Mouse (Mus musculus) liver, embryonic 16.5 days (tissue): Measurements from ENCODE around the gene Napsa. TPM values are rescaled to one million over a fixed set of nuclear protein-coding genes. Genes with fewer than 3 reads are reported as not detected.

Source experiments
- ATAC-seq: fragments of 200-750 bp; cut with Nextera tagmentation; 2 replicates; pipeline ENCODE4 v1.8.0; 2017; ENCODE audit warnings: low read depth, mild to moderate bottlenecking, moderate number of reproducible peaks, moderate library complexity
- H3K27ac ChIP-seq: fragments of 300-500 bp; sonication (generic); 2 replicates; pipeline ENCODE4 v1.5.1; 2014; ENCODE audit warnings: mild to moderate bottlenecking, low read length
- H3K27me3 ChIP-seq: fragments of 300-500 bp; sonication (generic); 2 replicates; pipeline ENCODE4 v1.6.1; 2014; ENCODE audit warnings: low read depth, low read length, mixed read lengths; ENCODE audit not compliant: control insufficient read depth, insufficient read depth
- H3K36me3 ChIP-seq: fragments of 300-500 bp; sonication (generic); 2 replicates; pipeline ENCODE4 v1.6.1; 2014; ENCODE audit warnings: mild to moderate bottlenecking; ENCODE audit not compliant: control insufficient read depth, insufficient read depth
- H3K4me1 ChIP-seq: fragments of 300-500 bp; sonication (generic); 2 replicates; pipeline ENCODE4 v1.6.1; 2014; ENCODE audit warnings: low read depth, low read length, mixed read lengths; ENCODE audit not compliant: control insufficient read depth
- H3K4me2 ChIP-seq: fragments of 300-500 bp; sonication (generic); 2 replicates; pipeline ENCODE4 v1.6.1; 2014; ENCODE audit warnings: low read depth, low read length, mixed read lengths
- H3K4me3 ChIP-seq: fragments of 300-500 bp; sonication (generic); 2 replicates; pipeline ENCODE4 v1.5.1; 2014; ENCODE audit warnings: low read depth, mild to moderate bottlenecking, low read length
- H3K9ac ChIP-seq: fragments of 300-500 bp; sonication (generic); 2 replicates; pipeline ENCODE4 v1.6.1; 2014; ENCODE audit warnings: low read depth, low read length
- H3K9me3 ChIP-seq: fragments of 300-500 bp; sonication (generic); replicated peaks from 2 replicates; pipeline ENCODE4 v1.6.1; 2016; ENCODE audit warnings: low read length; ENCODE audit not compliant: control insufficient read depth
- WGBS: fragments of 180-500 bp; shearing (Covaris S2); extraction: QIAGEN DNeasy Blood & Tissue Kit; methylation state at CpG from one replicate; pipeline ENCODE4 v1.1.7; 2014; ENCODE audit not compliant: insufficient replicate concordance; 5-methylcytosine and 5-hydroxymethylcytosine counted together
- polyA plus RNA-seq: library from polyadenylated mRNA; unstranded; fragments of >200 nt; fragmentation: Nextera tagmentation; extraction: Ambion mirVana; gene quantifications from 2 replicates; pipeline ENCODE4 v1.2.1, GENCODE M21; 2015

Gene Napsa
- polyA plus RNA-seq, 1 experiment from 2014 or later: 11.5 TPM

- H3K27me3 ChIP-seq: peaks cover 40% of the 10 kb centered on the region
- H3K36me3 ChIP-seq: no peaks in the 10 kb centered on the region
- H3K27ac ChIP-seq: no peak overlapping the region
- ATAC-seq: no peak
- no peaks in the 10 kb centered on the region for H3K9me3 ChIP-seq
- H3K4me2 ChIP-seq: no peak overlapping the region
- no peak overlapping the region for H3K9ac ChIP-seq
- WGBS: 76% methylated on average over 20 of the region's 20 CpGs
- H3K4me3 ChIP-seq: no peak overlapping the region
- peaks cover 6% of the 10 kb centered on the region; the same call in 1 of the 2 replicates for H3K4me1 ChIP-seq
Observed at GRCm38 (mm10) chr7:44595131-44595561, 23.0 kb downstream of the Napsa start.

- Histone ChIP-seq H3K9me3 (no peaks in the 10 kb centered on the region), H3K27ac (no peak overlapping the region), H3K4me1 (peaks cover 6% of the 10 kb centered on the region; the same call in 1 of the 2 replicates), H3K4me3 (no peak overlapping the region), H3K4me2 (no peak overlapping the region), H3K36me3 (no peaks in the 10 kb centered on the region), H3K27me3 (peaks cover 32% of the 10 kb centered on the region), H3K9ac (no peak overlapping the region)
- WGBS: 73% methylated on average over 6 of the region's 6 CpGs
- ATAC-seq: no peak
Observed at GRCm38 (mm10) chr7:44596051-44596450, 23.9 kb downstream of the Napsa start.

GRCm38 (mm10) chr7:44596996-44597538 lies 24.9 kb downstream of the Napsa start:
- no peak for ATAC-seq
- 35% methylated on average over 5 of the region's 5 CpGs for WGBS
- no peaks in the 10 kb centered on the region for H3K36me3 ChIP-seq
- no peaks in the 10 kb centered on the region for H3K9me3 ChIP-seq
- H3K4me2 ChIP-seq: no peak overlapping the region
- H3K4me3 ChIP-seq: no peak overlapping the region
- no peaks in the 10 kb centered on the region; the same call in 1 of the 2 replicates for H3K4me1 ChIP-seq
- H3K27ac ChIP-seq: no peak overlapping the region
- peaks cover 30% of the 10 kb centered on the region for H3K27me3 ChIP-seq
- no peak overlapping the region for H3K9ac ChIP-seq

GRCm38 (mm10) chr7:44597666-44598065 lies 25.5 kb downstream of the Napsa start:
- Histone ChIP-seq H3K4me2 (no peak overlapping the region), H3K4me1 (no peaks in the 10 kb centered on the region; the same call in 1 of the 2 replicates), H3K9ac (no peak overlapping the region), H3K4me3 (no peak overlapping the region), H3K36me3 (no peaks in the 10 kb centered on the region), H3K27ac (no peak overlapping the region), H3K27me3 (peaks cover 30% of the 10 kb centered on the region), H3K9me3 (no peaks in the 10 kb centered on the region)
- 55% methylated on average over 4 of the region's 4 CpGs for WGBS
- ATAC-seq: no peak

- Histone ChIP-seq H3K9me3 (no peaks in the 10 kb centered on the region), H3K27ac (no peak overlapping the region), H3K9ac (no peak overlapping the region), H3K4me2 (no peak overlapping the region), H3K4me3 (no peak overlapping the region), H3K36me3 (no peaks in the 10 kb centered on the region), H3K4me1 (no peaks in the 10 kb centered on the region; the same call in 1 of the 2 replicates), H3K27me3 (peaks cover 30% of the 10 kb centered on the region)
- ATAC-seq: no peak
- WGBS: 66% methylated on average over 11 of the region's 12 CpGs
Observed at GRCm38 (mm10) chr7:44598336-44598735, 26.2 kb downstream of the Napsa start.

GRCm38 (mm10) chr7:44600691-44601262 lies 28.6 kb downstream of the Napsa start:
- Histone ChIP-seq H3K27ac (no peak overlapping the region), H3K4me1 (no peaks in the 10 kb centered on the region)
- no peak for ATAC-seq

GRCm38 (mm10) chr7:44601646-44602045 lies 29.5 kb downstream of the Napsa start:
- Histone ChIP-seq H3K36me3 (no peaks in the 10 kb centered on the region), H3K4me3 (no peak overlapping the region), H3K4me2 (no peak overlapping the region), H3K9ac (no peak overlapping the region), H3K27ac (no peak overlapping the region), H3K27me3 (peaks cover 52% of the 10 kb centered on the region), H3K9me3 (no peaks in the 10 kb centered on the region), H3K4me1 (no peaks in the 10 kb centered on the region)
- ATAC-seq: no peak
- WGBS: 13% methylated on average over 19 of the region's 19 CpGs

More at GRCm38 (mm10) chr7:44600691-44601262, 28.6 kb downstream of the Napsa start:
- Histone ChIP-seq H3K9me3 (no peaks in the 10 kb centered on the region), H3K27me3 (peaks cover 45% of the 10 kb centered on the region), H3K9ac (no peak overlapping the region), H3K4me3 (no peak overlapping the region), H3K36me3 (no peaks in the 10 kb centered on the region), H3K4me2 (no peak overlapping the region)
- WGBS: 48% methylated on average over 10 of the region's 10 CpGs

GRCm38 (mm10) chr7:44602443-44602842 lies 30.3 kb downstream of the Napsa start:
- Histone ChIP-seq H3K4me3 (no peak overlapping the region), H3K9me3 (no peaks in the 10 kb centered on the region), H3K4me2 (no peak overlapping the region), H3K36me3 (no peaks in the 10 kb centered on the region), H3K9ac (no peak overlapping the region), H3K4me1 (no peaks in the 10 kb centered on the region), H3K27me3 (peaks cover 54% of the 10 kb centered on the region), H3K27ac (no peak overlapping the region)
- 15% methylated on average over 11 of the region's 11 CpGs for WGBS
- no peak for ATAC-seq

GRCm38 (mm10) chr7:44603186-44603855 lies 31.1 kb downstream of the Napsa start:
- H3K27me3 ChIP-seq: peaks cover 54% of the 10 kb centered on the region

More at GRCm38 (mm10) chr7:44603186-44603855, 31.1 kb downstream of the Napsa start:
- no peak overlapping the region for H3K9ac ChIP-seq
- H3K27ac ChIP-seq: no peak overlapping the region
- H3K9me3 ChIP-seq: no peaks in the 10 kb centered on the region
- H3K4me2 ChIP-seq: no peak overlapping the region
- H3K4me3 ChIP-seq: no peak overlapping the region
- WGBS: 2% methylated on average over 20 of the region's 20 CpGs
- no peaks in the 10 kb centered on the region for H3K36me3 ChIP-seq
- H3K4me1 ChIP-seq: no peaks in the 10 kb centered on the region
- no peak for ATAC-seq
